Mouse (Mus musculus): ENCODE measurements around the gene Bcas2. TPM values are rescaled to one million over a fixed set of nuclear protein-coding genes. Genes with fewer than 3 reads are reported as not detected.
A peak's percentile ranks its signal among the peaks of the same experiment; 100 is the strongest.

Gene Bcas2
- 10 to 100 TPM; 60.2 to 73.7 (median 70.6) TPM for total RNA-seq (2022)

- peak; percentile 97 to 98 for DNase-seq (ENCODE audit: low spot score in 2 of 2)
Measured at GRCm38 (mm10) chr3:103171505-103172267, at the start of gene Bcas2. TSS of gene Bcas2 (plus strand) at chr3:103171655.

DNA sequence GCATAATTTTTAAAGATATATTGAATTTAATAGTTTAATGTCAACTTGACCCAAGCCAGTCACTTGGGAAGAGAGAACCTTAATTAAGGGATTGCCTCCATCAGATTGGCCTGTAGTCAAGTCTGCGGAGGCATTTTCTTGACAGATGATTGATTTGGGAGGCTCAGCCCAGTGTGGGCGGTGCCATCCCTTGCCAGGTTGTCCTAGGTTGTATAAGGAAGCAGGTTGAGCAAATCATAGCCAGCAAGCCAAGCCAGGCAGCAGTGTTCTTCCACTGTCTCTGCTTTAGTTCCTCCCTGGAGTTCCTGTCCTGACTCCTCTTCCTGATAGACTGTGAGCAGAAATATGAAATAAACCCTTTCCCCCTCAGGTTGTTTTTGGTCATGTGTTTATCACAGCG, 47.8 kb upstream of the Bcas2 start:
- DNase-seq (ENCODE audit: low spot score in 2 of 2) = no peak

- DNase-seq (ENCODE audit: low spot score in 2 of 2) = no peak
Measured at GRCm38 (mm10) chr3:103126138-103126537, 45.3 kb upstream of the Bcas2 start.

GRCm38 (mm10) chr3:103127177-103127576, 44.3 kb upstream of the Bcas2 start:
- no peak for DNase-seq (ENCODE audit: low spot score in 2 of 2)

DNA sequence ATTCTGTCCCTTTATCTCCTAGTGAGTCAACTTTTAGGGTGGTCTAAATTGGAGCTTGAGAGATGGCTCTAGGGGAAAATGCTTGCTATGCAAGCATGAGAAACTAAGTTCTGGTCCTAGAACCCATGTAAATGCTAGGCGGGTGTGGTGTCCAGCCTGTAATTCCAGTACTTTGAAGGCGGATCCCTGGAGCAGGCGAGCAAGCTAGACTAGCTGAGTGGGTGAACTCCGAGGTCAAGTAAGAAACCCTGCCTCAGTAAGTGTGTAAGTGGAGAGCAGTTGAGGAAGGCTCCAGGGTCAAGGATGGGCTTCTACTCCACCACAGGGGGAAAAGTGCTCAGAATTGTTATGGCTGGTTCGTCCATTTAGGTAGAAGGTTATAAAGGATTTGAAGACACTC, 43.7 kb upstream of the Bcas2 start:
- DNase-seq (ENCODE audit: low spot score in 2 of 2) = no peak

- no peak for DNase-seq (ENCODE audit: low spot score in 2 of 2)
Measured at GRCm38 (mm10) chr3:103128251-103128650, 43.2 kb upstream of the Bcas2 start.

- no peak for DNase-seq (ENCODE audit: low spot score in 2 of 2)
Measured at GRCm38 (mm10) chr3:103129367-103130159, 41.9 kb upstream of the Bcas2 start.

- no peak for DNase-seq (ENCODE audit: low spot score in 2 of 2)
Measured at GRCm38 (mm10) chr3:103130236-103130751, 41.2 kb upstream of the Bcas2 start.

- DNase-seq (ENCODE audit: low spot score in 2 of 2) = no peak
Measured at GRCm38 (mm10) chr3:103133098-103133497, 38.4 kb upstream of the Bcas2 start.

- no peak for DNase-seq (ENCODE audit: low spot score in 2 of 2)
Measured at GRCm38 (mm10) chr3:103136414-103137077, 34.9 kb upstream of the Bcas2 start.

DNA sequence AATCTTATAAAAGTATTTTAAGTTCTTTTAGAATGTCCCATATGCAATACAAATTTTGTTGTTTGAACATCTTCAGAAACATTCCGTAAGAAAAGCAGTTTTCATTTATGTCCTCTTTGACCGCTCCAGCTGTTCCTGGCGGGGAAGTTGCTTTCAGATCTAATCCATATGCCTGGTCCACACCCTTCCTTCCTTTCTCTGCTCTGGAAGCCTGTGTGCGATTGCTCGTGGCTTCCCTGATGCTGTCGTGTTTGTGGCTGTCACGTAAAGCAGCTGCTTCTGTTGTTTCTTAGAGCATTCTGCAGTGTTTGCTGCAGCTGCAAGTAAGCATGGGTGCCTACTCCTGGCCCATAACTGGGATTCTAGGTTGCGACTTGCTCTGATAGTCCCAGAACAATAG, 32.4 kb upstream of the Bcas2 start:
- DNase-seq (ENCODE audit: low spot score in 2 of 2) = no peak

- peak in 1 of 2 experiments; percentile 4 for DNase-seq (ENCODE audit: low spot score in 2 of 2)
Measured at GRCm38 (mm10) chr3:103140095-103140838, 31.2 kb upstream of the Bcas2 start.

GRCm38 (mm10) chr3:103141287-103141686, 30.2 kb upstream of the Bcas2 start:
- no peak for DNase-seq (ENCODE audit: low spot score in 2 of 2)

DNA sequence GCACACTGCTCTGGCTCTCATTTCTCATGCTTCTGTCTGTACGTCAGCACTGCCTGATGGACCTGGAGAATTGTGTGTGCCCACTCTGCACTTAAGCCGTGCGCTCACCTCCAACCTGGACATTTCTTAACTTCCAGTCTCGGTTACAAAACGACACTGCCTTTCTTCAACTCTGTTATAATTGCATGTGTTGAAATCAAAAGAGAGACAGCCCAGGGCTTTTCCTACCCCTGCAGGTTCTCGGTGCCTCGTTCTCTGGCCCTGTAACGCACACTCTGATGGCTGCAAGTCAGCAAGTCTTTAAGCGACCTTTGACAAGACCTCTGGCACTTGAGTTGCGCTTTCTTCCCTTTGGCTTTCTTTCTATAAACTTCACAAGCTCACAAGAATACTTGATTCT, 29.1 kb upstream of the Bcas2 start:
- DNase-seq (ENCODE audit: low spot score in 2 of 2) = no peak

- no peak for DNase-seq (ENCODE audit: low spot score in 2 of 2)
Measured at GRCm38 (mm10) chr3:103145336-103145735, 26.1 kb upstream of the Bcas2 start.

DNA sequence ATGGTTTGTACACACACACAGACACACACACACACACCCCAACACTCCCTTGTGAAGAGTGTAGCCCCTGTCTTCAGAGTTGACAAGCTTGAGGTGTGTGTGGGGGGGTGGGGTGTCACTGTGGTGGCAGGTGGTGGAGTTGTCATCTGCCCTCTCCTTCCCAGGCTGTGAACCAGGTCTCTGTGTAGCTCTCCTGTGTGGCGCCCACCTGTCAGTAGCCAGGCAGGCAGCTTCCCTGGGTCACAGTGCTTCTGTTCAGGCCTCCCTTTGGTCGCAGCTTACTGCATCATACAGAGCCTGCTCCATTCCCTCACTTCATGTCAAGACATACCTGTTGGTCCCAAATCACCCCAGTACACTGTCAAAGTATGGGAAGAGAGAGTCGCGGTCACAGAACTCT, 25.7 kb upstream of the Bcas2 start:
- no peak for DNase-seq (ENCODE audit: low spot score in 2 of 2)

DNA sequence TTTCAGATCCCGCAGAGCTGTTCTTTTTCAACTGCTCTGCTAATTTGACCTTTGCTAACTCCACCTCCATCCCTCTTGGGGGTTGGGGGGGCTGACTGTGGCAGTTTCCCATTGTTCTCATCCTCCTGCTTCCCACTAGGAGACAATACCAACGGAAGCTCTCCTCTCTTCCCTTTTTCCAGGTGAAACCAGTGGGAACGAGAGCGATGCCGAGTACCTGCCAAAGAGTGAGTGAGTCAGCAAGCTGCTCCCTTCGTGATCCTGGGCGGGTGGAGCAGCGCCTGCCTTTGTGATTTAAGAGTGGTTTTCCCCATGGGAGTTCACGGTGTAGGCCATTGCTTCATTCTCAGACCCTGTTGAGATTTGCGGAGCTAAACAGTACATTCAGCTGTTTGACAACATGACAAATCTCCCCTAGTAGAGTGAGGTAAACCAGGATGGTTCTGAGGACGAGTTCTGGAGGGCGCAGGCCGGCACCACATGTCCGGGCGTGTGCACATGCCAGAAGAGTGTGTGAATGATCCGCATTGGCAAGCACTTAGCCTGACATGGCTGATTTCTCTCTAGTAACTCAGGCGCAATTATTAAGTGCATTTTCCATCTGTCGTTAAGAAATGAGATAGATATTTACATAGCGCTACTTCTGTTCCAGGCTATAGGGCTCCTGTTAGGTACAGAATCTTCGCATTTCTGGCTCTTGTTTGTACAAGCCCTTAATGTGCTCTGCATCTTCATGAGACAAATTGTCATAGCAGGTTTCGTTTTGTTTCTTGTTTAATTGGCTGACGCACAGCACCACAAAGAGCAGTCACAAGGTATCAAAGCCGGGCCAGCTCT, 24.9 kb upstream of the Bcas2 start:
- DNase-seq (ENCODE audit: low spot score in 2 of 2) = no peak

DNA sequence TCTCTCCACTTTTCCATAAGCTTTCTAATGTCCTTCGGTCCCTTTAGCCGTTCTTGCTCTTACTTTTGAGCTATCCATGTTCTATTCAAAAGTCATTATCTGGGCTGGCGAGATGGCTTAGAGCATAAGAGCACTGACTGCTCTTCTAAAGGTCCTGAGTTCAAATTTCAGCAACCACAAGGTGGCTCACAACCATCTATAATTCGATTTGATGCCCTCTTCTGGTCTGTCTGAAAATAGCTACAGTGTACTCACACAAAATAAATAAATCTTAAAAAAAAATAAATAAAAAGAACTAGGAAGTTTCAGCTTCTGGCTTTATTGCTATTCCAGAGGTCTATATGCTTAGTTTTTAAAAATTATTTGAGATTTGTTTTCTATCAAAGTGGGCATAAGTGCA, 23.7 kb upstream of the Bcas2 start:
- no peak for DNase-seq (ENCODE audit: low spot score in 2 of 2)

GRCm38 (mm10) chr3:103148941-103149340, 22.5 kb upstream of the Bcas2 start:
- no peak for DNase-seq (ENCODE audit: low spot score in 2 of 2)

GRCm38 (mm10) chr3:103153761-103154160, 17.7 kb upstream of the Bcas2 start:
- no peak for DNase-seq (ENCODE audit: low spot score in 2 of 2)

All from left cerebral cortex, adult 8-10 months (tissue).